Mouse (Mus musculus): ENCODE measurements around the gene Mat2b.

Mat2b gene

GRCm38 (mm10) chr11:40649726-40650445 lies 45.1 kb downstream of the Mat2b start:
- no peak for DNase-seq (ENCODE audit: low spot score)

DNA sequence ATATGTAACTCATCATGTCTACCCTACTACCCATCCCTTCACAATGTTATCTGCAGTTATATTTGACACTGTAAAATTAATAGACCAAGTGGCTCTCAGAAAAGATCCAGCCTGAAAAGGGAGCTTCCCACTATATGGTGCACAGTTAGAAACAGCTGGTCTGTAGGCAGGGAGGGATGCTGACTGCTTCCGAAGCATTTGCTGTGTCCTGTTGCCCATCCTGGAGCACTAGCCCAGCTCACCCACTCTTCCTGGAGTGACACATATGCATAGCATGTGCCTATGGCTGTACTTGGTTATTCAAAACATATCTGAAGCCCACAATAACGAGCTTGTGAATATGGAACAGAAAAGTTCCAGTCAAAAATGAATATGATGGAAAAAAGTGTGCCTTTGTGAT lies 47.8 kb downstream of the Mat2b start:
- no peak for DNase-seq (ENCODE audit: low spot score)

Measured in urinary bladder, postnatal 25 days (tissue).